Mouse (Mus musculus): ENCODE measurements around the gene Crybg1.

DNA sequence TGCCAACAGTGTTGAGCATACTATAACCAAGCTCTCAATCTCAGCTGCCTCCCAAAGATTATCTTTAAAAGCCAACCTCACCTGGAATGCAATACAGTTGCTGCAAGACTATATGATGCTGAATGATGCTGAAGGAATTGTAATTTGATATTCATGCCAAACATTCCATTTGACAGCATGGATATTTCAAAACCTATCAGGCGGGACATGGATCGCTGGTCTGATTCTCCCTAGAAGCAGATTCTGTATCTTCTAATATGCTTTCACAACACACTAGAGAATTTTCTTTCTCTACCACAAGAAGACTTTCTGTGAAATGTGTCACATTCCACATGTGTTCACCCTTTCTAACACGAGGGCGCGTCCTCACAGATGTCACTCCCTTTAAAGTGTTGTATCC lies 22.6 kb downstream of the Crybg1 start:
- no peak for TF ChIP-seq POLR2A (IDR thresholded peaks at IDR 0.05; ENCODE audit: extremely low read depth, insufficient read depth, low read length)
- TF ChIP-seq CTCF (IDR thresholded peaks at IDR 0.05; ENCODE audit: extremely low read depth, insufficient read depth, low read length), result no peak

All from cortical plate, adult 2 months (tissue).